Mouse (Mus musculus) CH12F3 (cell line): Measurements from ENCODE around the gene Kcnn1.

Experiments
- in situ Hi-C: fragments of 300-500 bp; cut with MboI; formaldehyde crosslinking; loops from 2 replicates; pipeline ENCODE4 v1.14.3; 2020; ENCODE audit warnings: low sequenced_read_pairs

Gene Kcnn1

GRCm38 (mm10) chr8:70820101-70820935, 42.7 kb downstream of the Kcnn1 start:
- in situ Hi-C loops, result no loop called here

DNA sequence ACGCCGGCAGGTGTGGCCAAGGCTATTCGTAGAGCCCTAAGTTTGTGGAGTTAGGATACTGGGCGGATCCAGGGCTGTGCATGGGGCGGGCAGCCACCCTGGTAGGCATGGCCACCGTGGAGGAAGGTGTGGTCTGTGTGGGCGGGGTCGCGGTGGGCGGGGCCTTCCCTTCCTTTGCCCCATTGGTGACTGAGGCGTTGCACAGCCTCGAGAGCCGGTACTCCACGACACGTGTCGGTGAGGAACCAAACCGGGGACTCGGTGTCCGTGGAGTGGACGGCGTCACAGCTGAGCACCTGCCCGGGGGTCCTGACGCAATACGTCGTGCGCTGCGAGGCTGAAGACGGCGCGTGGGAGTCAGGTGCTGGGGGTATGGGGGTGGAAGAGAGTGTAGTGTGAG, 46.4 kb downstream of the Kcnn1 start:
- in situ Hi-C loops, result no loop called here

DNA sequence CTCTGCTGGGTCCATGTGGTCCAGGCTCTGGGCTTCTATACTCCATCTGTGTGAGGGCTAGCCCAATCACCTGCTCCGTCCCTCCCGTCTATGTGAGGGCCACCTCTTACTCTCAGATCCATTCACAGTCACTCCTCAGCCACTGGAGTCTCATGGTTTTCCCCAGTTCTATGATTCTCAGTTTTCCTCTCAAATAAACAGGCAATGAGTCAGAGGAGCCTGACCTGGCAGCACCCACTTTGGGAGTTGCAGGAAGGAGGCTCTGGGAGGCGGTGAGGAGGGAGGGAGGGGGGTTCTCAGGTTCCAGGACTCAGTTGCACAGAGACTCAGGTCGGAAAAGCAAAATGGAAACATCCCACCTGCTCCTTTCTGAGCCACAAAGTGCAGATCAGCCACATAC, 50.2 kb downstream of the Kcnn1 start:
- in situ Hi-C loops, result no loop called here

GRCm38 (mm10) chr8:70812055-70812454, 51.0 kb downstream of the Kcnn1 start:
- in situ Hi-C loops, result no loop called here

- in situ Hi-C loops, result no loop called here
Measured at GRCm38 (mm10) chr8:70810962-70811680, 51.9 kb downstream of the Kcnn1 start.

- in situ Hi-C loops, result no loop called here
Measured at GRCm38 (mm10) chr8:70808955-70809701, 53.9 kb downstream of the Kcnn1 start.

- in situ Hi-C loops, result no loop called here
Measured at GRCm38 (mm10) chr8:70808239-70808638, 54.8 kb downstream of the Kcnn1 start, which contains the start of gene Il12rb1. TSS of gene Il12rb1 (plus strand) at chr8:70808449.

- in situ Hi-C loops, result no loop called here
Measured at GRCm38 (mm10) chr8:70807304-70807703, 55.8 kb downstream of the Kcnn1 start.

DNA sequence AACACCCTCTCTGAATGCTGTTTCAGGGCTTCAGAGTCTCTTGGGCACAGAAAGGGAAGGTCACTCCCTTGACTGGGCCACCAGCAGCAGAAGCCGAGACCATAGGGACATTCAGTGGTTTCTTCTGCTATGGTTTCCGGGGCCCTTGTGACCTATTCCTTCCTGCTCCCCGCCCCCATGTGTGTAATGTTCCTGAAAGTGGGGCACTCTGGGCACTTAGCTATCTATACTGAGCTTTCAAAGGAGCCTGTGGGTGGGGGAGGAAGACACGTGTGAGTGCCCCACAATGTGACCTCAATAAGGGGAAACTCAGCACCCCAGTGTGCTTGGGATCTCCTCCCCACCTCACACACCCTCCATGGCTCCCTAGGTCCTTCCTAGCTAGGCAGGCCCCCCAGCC, 56.5 kb downstream of the Kcnn1 start:
- in situ Hi-C loops, result no loop called here

DNA sequence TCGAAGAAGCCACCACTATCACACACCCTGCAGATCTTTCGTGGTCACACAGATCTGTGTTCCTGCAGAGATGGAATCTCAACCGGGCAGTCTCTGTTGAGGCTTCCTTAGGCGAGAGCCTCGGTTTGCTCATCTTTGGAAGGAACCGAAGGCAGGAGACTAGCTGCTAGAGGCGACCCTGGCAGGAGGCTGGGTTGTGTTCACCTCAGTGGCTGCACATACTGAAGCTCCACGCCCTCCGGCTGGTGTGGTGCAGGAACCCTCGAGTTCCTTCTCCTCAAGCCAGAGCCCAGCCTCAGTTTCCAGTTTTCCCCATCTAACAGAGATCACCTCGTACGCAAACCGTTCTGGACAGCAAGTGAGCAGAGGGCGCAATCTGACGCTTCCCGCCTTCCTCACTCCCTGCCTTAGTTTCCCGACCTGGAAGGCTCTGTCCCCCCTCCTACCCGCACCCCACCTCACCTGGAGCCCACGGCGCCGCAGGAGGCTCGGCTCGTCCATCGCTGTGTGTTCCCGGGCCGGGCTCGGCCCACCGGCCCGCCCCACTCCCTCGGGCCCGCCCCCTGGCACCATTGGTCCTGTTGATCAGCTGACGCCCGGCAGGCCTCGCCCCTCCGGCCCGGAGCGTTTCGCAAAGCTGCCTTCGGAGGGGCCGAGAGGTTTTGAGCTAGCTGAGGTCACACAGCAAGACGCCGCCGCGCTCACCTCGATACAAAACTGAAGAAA, 58.4 kb downstream of the Kcnn1 start, which contains the start of gene Mast3:
Mast3 (minus strand) TSS at position 574 of the 726 bp plus-strand sequence.
- in situ Hi-C loops, result no loop called here

- in situ Hi-C loops, result no loop called here
Measured at GRCm38 (mm10) chr8:70803761-70804480, 59.1 kb downstream of the Kcnn1 start.

DNA sequence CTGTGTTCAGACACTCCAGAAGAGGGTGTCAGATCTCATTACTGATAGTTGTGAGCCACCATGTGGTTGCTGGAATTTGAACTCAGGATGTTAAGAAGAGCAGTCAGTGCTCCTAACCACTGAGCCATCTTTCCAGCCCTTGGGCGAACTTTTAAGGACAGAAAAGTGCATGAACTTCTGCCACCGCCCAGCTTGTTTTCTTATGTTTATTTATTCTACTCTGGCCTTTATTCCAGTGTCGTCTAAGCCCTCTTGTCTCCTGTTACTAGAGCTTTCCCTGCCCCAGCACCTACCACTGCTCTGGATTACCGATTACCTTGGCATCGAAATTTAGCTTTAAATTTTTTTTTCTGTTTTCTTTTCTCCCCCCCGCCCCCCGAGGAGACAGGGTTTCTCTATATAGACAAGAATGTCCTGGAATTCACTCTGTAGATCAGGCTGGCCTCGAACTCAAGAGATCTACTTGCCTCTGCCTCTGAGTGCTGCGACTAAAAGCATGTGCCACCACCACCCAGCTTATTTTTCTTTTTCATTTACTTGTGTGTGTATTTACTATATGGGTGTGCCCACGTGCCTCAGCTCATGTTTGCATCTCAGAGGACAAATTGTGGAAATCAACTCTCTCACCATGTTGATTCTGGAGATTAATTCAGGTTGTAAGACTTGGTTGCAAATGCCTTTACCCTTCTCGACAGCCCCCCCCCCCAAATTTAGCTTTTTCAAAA, 60.1 kb downstream of the Kcnn1 start:
- in situ Hi-C loops, result no loop called here

- in situ Hi-C loops, result no loop called here
Measured at GRCm38 (mm10) chr8:70801830-70802229, 61.2 kb downstream of the Kcnn1 start.

GRCm38 (mm10) chr8:70801156-70801555, 61.9 kb downstream of the Kcnn1 start:
- in situ Hi-C loops, result no loop called here

DNA sequence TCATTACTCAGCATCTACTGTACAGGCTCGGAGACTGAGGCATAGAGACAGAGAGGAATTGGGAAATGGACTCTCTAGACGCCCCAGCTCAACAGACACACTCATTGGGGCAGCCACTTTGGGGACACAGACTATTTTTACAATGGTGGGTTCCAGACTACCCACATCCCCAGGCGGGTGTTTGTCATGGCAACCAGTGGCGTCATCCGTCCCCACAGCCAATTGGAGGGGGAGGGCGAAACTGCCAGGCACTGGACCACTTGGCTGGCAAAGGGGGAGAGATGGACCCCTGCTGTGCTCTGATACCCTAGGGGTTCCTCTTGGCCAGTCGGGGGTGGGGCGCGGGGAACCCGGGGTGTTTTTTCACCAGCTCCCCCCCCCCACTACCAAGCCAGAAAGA, 62.4 kb downstream of the Kcnn1 start:
- in situ Hi-C loops, result no loop called here

DNA sequence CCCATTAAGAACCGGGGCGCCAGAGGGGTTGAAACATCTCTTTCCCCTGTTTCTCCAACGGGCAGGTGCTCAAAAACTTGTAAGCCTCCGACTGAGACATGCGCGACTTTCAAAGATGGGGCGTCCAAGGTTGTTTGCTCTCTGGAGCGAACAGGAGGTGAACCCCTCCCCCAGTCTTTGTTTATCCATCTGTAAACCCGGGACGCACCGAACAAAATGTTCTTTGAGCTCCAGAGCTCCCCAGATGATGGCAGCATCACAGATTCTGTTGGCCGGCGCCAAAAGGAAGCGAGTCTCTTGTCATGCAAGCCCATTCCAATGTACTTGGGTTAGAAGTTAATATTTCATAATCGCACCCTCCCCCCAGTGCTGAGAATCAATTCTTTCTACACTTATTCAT, 64.8 kb downstream of the Kcnn1 start:
- in situ Hi-C loops, result no loop called here

DNA sequence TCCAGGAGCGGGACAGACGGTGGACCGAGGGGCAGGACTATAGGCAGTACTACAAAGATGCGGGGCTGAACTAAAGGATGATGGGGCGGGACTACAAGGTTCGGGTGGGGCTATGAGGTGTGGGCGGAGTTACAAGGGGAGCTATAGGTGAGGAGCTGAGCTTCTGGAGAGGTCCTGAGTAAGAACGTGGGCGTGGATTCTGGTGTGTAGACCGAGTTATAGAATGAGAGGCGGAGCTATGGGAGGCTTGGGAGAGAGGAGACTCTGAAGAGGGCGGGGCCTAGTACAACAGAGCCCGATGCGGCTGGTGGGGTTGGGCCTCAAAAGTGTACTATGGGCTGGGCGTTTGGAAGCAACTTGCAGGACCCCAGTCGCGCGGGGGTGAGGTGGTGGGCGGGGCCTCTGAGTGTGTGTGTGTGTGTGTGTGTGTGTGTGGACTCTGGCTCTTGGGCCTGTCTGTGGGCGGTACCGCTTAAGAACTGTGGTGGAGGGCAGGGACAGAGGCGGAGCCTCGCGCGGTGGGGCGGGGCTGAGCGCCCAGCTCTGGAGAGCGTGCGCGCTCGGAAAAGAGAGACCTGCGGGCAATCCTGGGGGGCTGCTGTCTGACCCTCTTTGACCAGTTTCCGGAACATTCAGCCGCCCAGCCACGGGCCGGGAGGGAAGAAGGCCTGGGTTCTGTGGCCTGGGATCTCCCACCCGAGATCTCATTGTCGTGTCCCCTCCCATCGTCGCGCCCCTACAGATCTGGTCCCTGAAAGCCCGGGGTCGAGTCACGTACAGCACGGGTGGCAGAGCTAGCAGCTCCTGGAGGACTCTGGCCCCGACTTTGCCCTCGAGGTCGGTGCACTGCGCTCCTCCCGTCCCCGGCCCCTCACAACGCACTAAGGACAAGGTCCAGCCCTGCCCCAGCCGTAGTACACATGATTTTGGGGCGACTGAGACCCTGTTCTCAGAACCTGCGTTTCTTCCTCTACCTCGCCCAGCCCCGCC, 65.7 kb downstream of the Kcnn1 start:
- in situ Hi-C loops, result no loop called here

- in situ Hi-C loops, result no loop called here
Measured at GRCm38 (mm10) chr8:70796403-70797080, 66.5 kb downstream of the Kcnn1 start.
